ENCODE assay signal across 18 mouse cellular contexts in the genomic region with DNA sequence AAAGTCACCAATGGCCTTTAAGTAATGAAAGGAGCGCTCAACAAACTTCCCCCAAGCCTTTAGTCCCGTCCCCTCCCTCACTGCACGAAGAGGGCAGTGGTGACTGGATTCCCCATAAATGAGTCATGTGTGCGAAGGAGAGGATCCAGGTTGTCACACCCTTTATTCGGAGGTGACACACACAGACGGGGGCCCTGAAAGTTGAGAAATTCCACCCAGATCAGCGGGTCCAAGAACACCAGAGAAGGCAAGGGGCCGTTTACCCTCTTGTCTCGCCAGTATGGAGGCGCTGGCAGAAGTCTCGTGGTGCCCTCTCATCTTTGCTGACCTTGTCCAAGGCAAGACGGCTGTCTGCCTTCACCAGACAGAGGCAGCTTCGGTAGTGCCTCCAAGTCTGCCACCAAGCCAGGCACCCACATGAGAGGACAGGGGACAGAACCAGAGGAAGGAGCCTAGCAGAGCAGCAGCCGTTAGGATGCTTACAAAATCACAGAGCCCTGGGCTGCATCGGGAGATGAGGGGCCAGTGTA. TPM values are rescaled to one million over a fixed set of nuclear protein-coding genes. Genes with fewer than 3 reads are reported as not detected.
DNase-seq lines count a peak whose midpoint lies in the region; ATAC-seq and TF ChIP-seq lines count a peak whose summit lies in the region.
"Had no signal": no experiment of that assay in that cellular context is flagged by ENCODE, and none has a peak within 500 bp of the region (broad histone marks: within the 10 kb centered on the region; RNA-seq: fewer than 3 reads in every experiment).

No protein-coding gene starts in this region.

- TF ChIP-seq POLR2A in lung, adult 2 months (IDR thresholded peaks at IDR 0.05; ENCODE audit: borderline replicate concordance, extremely low read depth, low read depth, low read length), result no peak

- H3K36me3 ChIP-seq in heart, embryonic 12.5 days, result no peaks in the 10 kb centered on the region
- no peaks in the 10 kb centered on the region for H3K36me3 ChIP-seq in midbrain, embryonic 11.5 days (ENCODE audit: control insufficient read depth, insufficient read depth, low read length)
- H3K36me3 ChIP-seq in midbrain, embryonic 15.5 days (replicated peaks), result no peaks in the 10 kb centered on the region
- H3K36me3 ChIP-seq in limb, embryonic 12.5 days, result no peaks in the 10 kb centered on the region
- H3K36me3 ChIP-seq: hindbrain, embryonic 13.5 days had no signal

- H3K4me3 ChIP-seq in heart, embryonic 12.5 days, result no peak overlapping the region
- H3K4me3 ChIP-seq in midbrain, embryonic 11.5 days (ENCODE audit: low read depth, low read length), result no peak overlapping the region
- H3K4me3 ChIP-seq in midbrain, embryonic 15.5 days, result no peak overlapping the region
- no peak overlapping the region for H3K4me3 ChIP-seq in limb, embryonic 12.5 days (replicated peaks)
- no peak overlapping the region for H3K4me3 ChIP-seq in lung, adult 2 months (replicated peaks; ENCODE audit: extremely low read depth, low read depth, low read length)
- H3K4me3 ChIP-seq: hindbrain, embryonic 13.5 days had no signal

- H3K27ac ChIP-seq in heart, embryonic 12.5 days (ENCODE audit: poor library complexity, severe bottlenecking), result no peak overlapping the region; the same call in 1 of the 2 replicates
- H3K27ac ChIP-seq in midbrain, embryonic 11.5 days (ENCODE audit: low read depth, low read length), result no peak overlapping the region
- H3K27ac ChIP-seq in midbrain, embryonic 15.5 days, result no peak overlapping the region
- peak overlapping the region; percentile 87 for H3K27ac ChIP-seq in limb, embryonic 12.5 days
- H3K27ac ChIP-seq: hindbrain, embryonic 13.5 days; liver, embryonic 14.5 days had no signal

- no peak for TF ChIP-seq CTCF in lung, adult 2 months (IDR thresholded peaks at IDR 0.05; ENCODE audit: insufficient read depth, low read length)

- H3K4me1 ChIP-seq in heart, embryonic 12.5 days (replicated peaks), result peaks cover 82% of the 10 kb centered on the region
- H3K4me1 ChIP-seq in midbrain, embryonic 11.5 days (ENCODE audit: control insufficient read depth, insufficient read depth, low read length), result peaks cover 6% of the 10 kb centered on the region
- peaks cover 16% of the 10 kb centered on the region for H3K4me1 ChIP-seq in midbrain, embryonic 15.5 days
- H3K4me1 ChIP-seq in limb, embryonic 12.5 days (replicated peaks), result peaks cover 91% of the 10 kb centered on the region
- no peaks in the 10 kb centered on the region for H3K4me1 ChIP-seq in lung, adult 2 months (ENCODE audit: control insufficient read depth, insufficient read depth, low read length)

- no peak for DNase-seq in heart, postnatal 14 days
- peak; percentile 37 for DNase-seq in midbrain, embryonic 11.5 days (ENCODE audit: low spot score, missing footprints)
- no peak for DNase-seq in retina, postnatal 1 day
- DNase-seq in lung, adult 2 months, result no peak
- DNase-seq: adrenal gland, postnatal 25 days; cerebellum, adult 9-11 months; gastrocnemius, postnatal 25 days; kidney, adult 18-20 months; kidney, postnatal 36 days; right cerebral cortex, postnatal 25 days; thymus, adult 18-20 months had no signal

- H3K9me3 ChIP-seq in heart, embryonic 12.5 days (replicated peaks), result no peaks in the 10 kb centered on the region
- no peaks in the 10 kb centered on the region for H3K9me3 ChIP-seq in midbrain, embryonic 11.5 days (ENCODE audit: control insufficient read depth, low read length)
- H3K9me3 ChIP-seq in midbrain, embryonic 15.5 days, result no peaks in the 10 kb centered on the region
- no peaks in the 10 kb centered on the region for H3K9me3 ChIP-seq in limb, embryonic 12.5 days
- H3K9me3 ChIP-seq: hindbrain, embryonic 13.5 days had no signal

- ATAC-seq in heart, embryonic 12.5 days (ENCODE audit: insufficient number of reproducible peaks, low FRiP score), result no peak
- no peak for ATAC-seq in midbrain, embryonic 11.5 days (ENCODE audit: low FRiP score)
- ATAC-seq in midbrain, embryonic 15.5 days (replicated peaks), result no peak
- ATAC-seq in limb, embryonic 12.5 days (ENCODE audit: insufficient number of reproducible peaks, insufficient read depth, low FRiP score, low TSS enrichment, low read depth), result no peak
- ATAC-seq: forebrain, embryonic 16.5 days; midbrain, embryonic 16.5 days had no signal

- no peaks in the 10 kb centered on the region for H3K27me3 ChIP-seq in heart, embryonic 12.5 days (replicated peaks)
- 0 out of 2 replicates have a peak, but pooled peaks cover 2% of the 10 kb centered on the region for H3K27me3 ChIP-seq in midbrain, embryonic 11.5 days (ENCODE audit: control insufficient read depth, insufficient read depth, low read length)
- 0 out of 2 replicates have a peak, but pooled peaks cover 5% of the 10 kb centered on the region for H3K27me3 ChIP-seq in midbrain, embryonic 15.5 days (replicated peaks)
- no peaks in the 10 kb centered on the region for H3K27me3 ChIP-seq in limb, embryonic 12.5 days

- H3K9ac ChIP-seq in heart, embryonic 12.5 days, result no peak overlapping the region; the same call in 1 of the 2 replicates
- no peak overlapping the region for H3K9ac ChIP-seq in midbrain, embryonic 11.5 days (ENCODE audit: low read length)
- H3K9ac ChIP-seq in midbrain, embryonic 15.5 days, result no peak overlapping the region
- no peak overlapping the region for H3K9ac ChIP-seq in limb, embryonic 12.5 days (replicated peaks)
- H3K9ac ChIP-seq: hindbrain, embryonic 13.5 days; liver, embryonic 14.5 days had no signal

- WGBS in heart, embryonic 12.5 days, result 55% methylated on average over 15 of the region's 15 CpGs
- WGBS in midbrain, embryonic 11.5 days, result 82% methylated on average over 15 of the region's 15 CpGs
- 83% methylated on average over 15 of the region's 15 CpGs for WGBS in midbrain, embryonic 15.5 days
- WGBS in limb, embryonic 12.5 days, result 77% methylated on average over 15 of the region's 15 CpGs
- WGBS in lung, adult 2 months, result 62% methylated on average over 15 of the region's 15 CpGs

- intact Hi-C loops in heart, postnatal 14 days (cut with DNase I), result no loop called here

- H3K4me2 ChIP-seq in heart, embryonic 12.5 days, result peak overlapping the region; percentile 46; the same call in 1 of the 2 replicates
- no peak overlapping the region for H3K4me2 ChIP-seq in midbrain, embryonic 11.5 days
- no peak overlapping the region for H3K4me2 ChIP-seq in midbrain, embryonic 15.5 days
- H3K4me2 ChIP-seq in limb, embryonic 12.5 days, result no peak overlapping the region
- H3K4me2 ChIP-seq: hindbrain, embryonic 13.5 days had no signal

RNA-seq across cellular contexts. Expression of a gene that starts 21.8 kb away (rescaled TPM):
- 9.9 and 12.5 TPM in 2 replicates for polyA plus RNA-seq in heart, embryonic 12.5 days (2016; fragmentation: Nextera tagmentation; extraction: Ambion mirVana)
- 10 to 100 TPM; 15.9 to 17.8 TPM for total RNA-seq in heart, postnatal 14 days (2021)
- 0.66 and 0.72 TPM in 2 replicates for polyA plus RNA-seq in midbrain, embryonic 11.5 days (2014; fragmentation: Nextera tagmentation; extraction: Ambion mirVana)
- 3.8 and 3.9 TPM in 2 replicates for polyA plus RNA-seq in midbrain, embryonic 15.5 days (2015; fragmentation: Nextera tagmentation; extraction: Ambion mirVana)
- polyA plus RNA-seq in limb, embryonic 12.5 days (2016; fragmentation: Nextera tagmentation; extraction: Ambion mirVana), result 5.3 and 5.5 TPM in 2 replicates
- polyA plus RNA-seq in lung, adult 2 months (2012; rRNA removed), result 2.5 and 3.2 TPM in 2 replicates
